Mouse (Mus musculus) right cerebral cortex, postnatal 4 days (tissue): ENCODE data around the gene Ube2v1.

Source experiments
- DNase-seq: peaks from one replicate; pipeline ENCODE4 v3.0.0-alpha.2; 2022

Ube2v1 gene

GRCm38 (mm10) chr2:167588774-167589577 is 42.9 kb downstream of the Ube2v1 start:
- DNase-seq = no peak

GRCm38 (mm10) chr2:167586976-167587375 is 44.9 kb downstream of the Ube2v1 start:
- no peak for DNase-seq

- no peak for DNase-seq
These were observed 45.9 kb downstream of the Ube2v1 start for GRCm38 (mm10) chr2:167586041-167586440.

GRCm38 (mm10) chr2:167585273-167585672 is 46.6 kb downstream of the Ube2v1 start:
- DNase-seq = no peak

- no peak for DNase-seq
These were observed 48.5 kb downstream of the Ube2v1 start for GRCm38 (mm10) chr2:167583161-167583952.

- DNase-seq = no peak
These were observed 53.4 kb downstream of the Ube2v1 start for GRCm38 (mm10) chr2:167578521-167578920.

GRCm38 (mm10) chr2:167577186-167577785 is 54.6 kb downstream of the Ube2v1 start:
- no peak for DNase-seq

GRCm38 (mm10) chr2:167576121-167576620 is 55.7 kb downstream of the Ube2v1 start:
- no peak for DNase-seq

- no peak for DNase-seq
These were observed 56.3 kb downstream of the Ube2v1 start for GRCm38 (mm10) chr2:167575581-167575980.

GRCm38 (mm10) chr2:167574814-167575213 is 57.1 kb downstream of the Ube2v1 start:
- no peak for DNase-seq

GRCm38 (mm10) chr2:167571442-167572220 is 60.3 kb downstream of the Ube2v1 start:
- no peak for DNase-seq

GRCm38 (mm10) chr2:167570815-167571214 is 61.1 kb downstream of the Ube2v1 start:
- no peak for DNase-seq

- DNase-seq = no peak
These were observed 61.8 kb downstream of the Ube2v1 start for GRCm38 (mm10) chr2:167569934-167570651.

- no peak for DNase-seq
These were observed 63.8 kb downstream of the Ube2v1 start for GRCm38 (mm10) chr2:167568112-167568511.

- DNase-seq = no peak
These were observed 66.2 kb downstream of the Ube2v1 start for GRCm38 (mm10) chr2:167565682-167566081.

- DNase-seq = no peak
These were observed 66.6 kb downstream of the Ube2v1 start for GRCm38 (mm10) chr2:167565312-167565656.

GRCm38 (mm10) chr2:167564551-167565311 is 67.2 kb downstream of the Ube2v1 start:
- no peak for DNase-seq

- DNase-seq = no peak
These were observed 68.2 kb downstream of the Ube2v1 start for GRCm38 (mm10) chr2:167563703-167564102.

- DNase-seq = no peak
These were observed 68.9 kb downstream of the Ube2v1 start for GRCm38 (mm10) chr2:167563035-167563434.

GRCm38 (mm10) chr2:167562101-167562500 is 69.8 kb downstream of the Ube2v1 start:
- DNase-seq = no peak

GRCm38 (mm10) chr2:167559413-167559812 is 72.5 kb downstream of the Ube2v1 start:
- DNase-seq = no peak
